Mouse (Mus musculus) liver, adult 2 months (tissue): ENCODE results near the gene Lhfpl3.

Experiments
- CTCF ChIP-seq: fragments of 200-500 bp; IDR thresholded peaks from 2 replicates; pipeline ENCODE4 v1.5.1; 2011; ENCODE audit warnings: low read depth, low read length, control low read depth
- POLR2A ChIP-seq: fragments of 200-500 bp; IDR thresholded peaks from 2 replicates; pipeline ENCODE4 v1.6.1; 2011; ENCODE audit warnings: low read length, control low read depth; ENCODE audit not compliant: insufficient read depth; ENCODE audit errors: extremely low read depth

DNA sequence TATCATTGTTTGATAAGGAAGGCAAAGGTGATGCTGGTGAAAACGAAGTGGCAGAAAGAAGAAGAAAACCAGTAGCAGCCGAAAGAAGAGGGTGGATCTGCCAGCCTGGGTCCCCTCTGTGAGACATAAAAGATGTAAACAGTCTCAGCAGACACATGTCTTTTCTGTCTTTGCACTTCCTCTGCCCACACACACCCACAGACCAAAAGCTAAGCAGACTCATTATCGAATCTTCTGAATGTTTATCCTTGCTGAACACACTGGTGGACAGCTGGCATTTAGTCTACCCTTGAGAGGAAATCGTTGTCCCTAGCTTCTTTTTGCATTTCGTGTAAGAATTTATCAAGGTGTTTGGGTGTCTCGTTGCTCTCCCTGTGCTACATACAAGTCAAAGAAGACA lies 443.8 kb downstream of the Lhfpl3 start:
- TF ChIP-seq CTCF (no peak), POLR2A (no peak)
